Mouse (Mus musculus) midbrain, embryonic 15.5 days (tissue): ENCODE data around the gene Gpr89. TPM values are rescaled to one million over a fixed set of nuclear protein-coding genes. Genes with fewer than 3 reads are reported as not detected.

Source experiments
- ATAC-seq: fragments of 200-750 bp; cut with Nextera tagmentation; replicated peaks from 2 replicates; pipeline ENCODE4 v1.8.0; 2017; ENCODE audit warnings: moderate TSS enrichment
- H3K27ac ChIP-seq: fragments of 300-500 bp; sonication (generic); 2 replicates; pipeline ENCODE4 v1.5.1; 2015; ENCODE audit warnings: mild to moderate bottlenecking, inconsistent platforms
- H3K27me3 ChIP-seq: fragments of 300-500 bp; sonication (generic); replicated peaks from 2 replicates; pipeline ENCODE4 v1.6.1; 2015; ENCODE audit warnings: inconsistent platforms
- H3K36me3 ChIP-seq: fragments of 300-500 bp; sonication (generic); replicated peaks from 2 replicates; pipeline ENCODE4 v1.6.1; 2015; ENCODE audit warnings: inconsistent platforms
- H3K4me1 ChIP-seq: fragments of 300-500 bp; sonication (generic); 2 replicates; pipeline ENCODE4 v1.6.1; 2015; ENCODE audit warnings: inconsistent platforms
- H3K4me2 ChIP-seq: fragments of 300-500 bp; sonication (generic); 2 replicates; pipeline ENCODE4 v1.6.1; 2015; ENCODE audit warnings: inconsistent platforms, mild to moderate bottlenecking, moderate library complexity
- H3K4me3 ChIP-seq: fragments of 300-500 bp; sonication (generic); 2 replicates; pipeline ENCODE4 v1.5.1; 2015; ENCODE audit warnings: mild to moderate bottlenecking, inconsistent platforms
- H3K9ac ChIP-seq: fragments of 300-500 bp; sonication (generic); 2 replicates; pipeline ENCODE4 v1.6.1; 2015; ENCODE audit warnings: mild to moderate bottlenecking, inconsistent platforms
- H3K9me3 ChIP-seq: fragments of 300-500 bp; sonication (generic); 2 replicates; pipeline ENCODE4 v1.6.1; 2016; ENCODE audit warnings: inconsistent platforms
- WGBS: fragments of 180-500 bp; shearing (Covaris S2); methylation state at CpG from one replicate; pipeline ENCODE4 v1.1.7; 2015; ENCODE audit warnings: mixed read lengths; 5-methylcytosine and 5-hydroxymethylcytosine counted together
- polyA plus RNA-seq: library from polyadenylated mRNA; unstranded; fragments of >200 nt; fragmentation: Nextera tagmentation; extraction: Ambion mirVana; gene quantifications from 2 replicates; pipeline ENCODE4 v1.2.1, GENCODE M21; 2015

Gpr89 gene
- polyA plus RNA-seq, 1 experiment from 2014 or later = 37.6 TPM

GRCm38 (mm10) chr3:96867863-96868262, 37.3 kb downstream of the Gpr89 start:
- H3K9me3 ChIP-seq = no peaks in the 10 kb centered on the region
- no peaks in the 10 kb centered on the region for H3K4me1 ChIP-seq
- H3K4me3 ChIP-seq = no peak overlapping the region
- 97% methylated on average over 3 of the region's 3 CpGs for WGBS
- H3K9ac ChIP-seq = no peak overlapping the region
- H3K27me3 ChIP-seq = no peaks in the 10 kb centered on the region
- no peak for ATAC-seq
- H3K36me3 ChIP-seq = peaks cover 30% of the 10 kb centered on the region
- no peak overlapping the region for H3K27ac ChIP-seq
- H3K4me2 ChIP-seq = no peak overlapping the region

GRCm38 (mm10) chr3:96860498-96860897, 44.6 kb downstream of the Gpr89 start:
- 92% methylated on average over 5 of the region's 5 CpGs for WGBS
- Histone ChIP-seq H3K27me3 (no peaks in the 10 kb centered on the region), H3K4me2 (no peak overlapping the region), H3K9ac (no peak overlapping the region), H3K4me1 (no peaks in the 10 kb centered on the region), H3K4me3 (no peak overlapping the region), H3K27ac (no peak overlapping the region), H3K36me3 (no peaks in the 10 kb centered on the region), H3K9me3 (no peaks in the 10 kb centered on the region)
- ATAC-seq = no peak

- H3K36me3 ChIP-seq = no peaks in the 10 kb centered on the region
- no peak for ATAC-seq
- H3K9me3 ChIP-seq = no peaks in the 10 kb centered on the region
- H3K27ac ChIP-seq = no peak overlapping the region
- 74% methylated on average over 3 of the region's 3 CpGs for WGBS
- H3K4me2 ChIP-seq = no peak overlapping the region
- H3K27me3 ChIP-seq = no peaks in the 10 kb centered on the region
- no peak overlapping the region for H3K9ac ChIP-seq
- no peak overlapping the region for H3K4me3 ChIP-seq
- H3K4me1 ChIP-seq = no peaks in the 10 kb centered on the region
These were observed 49.3 kb downstream of the Gpr89 start for GRCm38 (mm10) chr3:96855833-96856232.

GRCm38 (mm10) chr3:96854376-96854775, 50.8 kb downstream of the Gpr89 start:
- Histone ChIP-seq H3K27me3 (no peaks in the 10 kb centered on the region), H3K4me3 (no peak overlapping the region), H3K9ac (no peak overlapping the region), H3K27ac (no peak overlapping the region), H3K36me3 (no peaks in the 10 kb centered on the region), H3K4me1 (no peaks in the 10 kb centered on the region), H3K4me2 (no peak overlapping the region), H3K9me3 (no peaks in the 10 kb centered on the region)
- ATAC-seq = no peak
- 92% methylated on average over 4 of the region's 4 CpGs for WGBS

GRCm38 (mm10) chr3:96852561-96852960, 52.6 kb downstream of the Gpr89 start:
- Histone ChIP-seq H3K4me1 (no peaks in the 10 kb centered on the region), H3K36me3 (no peaks in the 10 kb centered on the region), H3K9ac (no peak overlapping the region), H3K9me3 (no peaks in the 10 kb centered on the region), H3K27ac (no peak overlapping the region), H3K4me3 (no peak overlapping the region), H3K4me2 (no peak overlapping the region), H3K27me3 (no peaks in the 10 kb centered on the region)
- ATAC-seq = no peak
- WGBS = 87% methylated on average over 6 of the region's 6 CpGs

- ATAC-seq = no peak
- Histone ChIP-seq H3K4me3 (no peak overlapping the region), H3K9me3 (no peaks in the 10 kb centered on the region), H3K9ac (no peak overlapping the region), H3K36me3 (no peaks in the 10 kb centered on the region), H3K4me2 (no peak overlapping the region), H3K4me1 (no peaks in the 10 kb centered on the region), H3K27me3 (no peaks in the 10 kb centered on the region), H3K27ac (no peak overlapping the region)
- WGBS = 86% methylated on average over 2 of the region's 2 CpGs
These were observed 55.9 kb downstream of the Gpr89 start for GRCm38 (mm10) chr3:96849168-96849727.

GRCm38 (mm10) chr3:96848470-96848869, 56.7 kb downstream of the Gpr89 start:
- Histone ChIP-seq H3K4me3 (no peak overlapping the region), H3K4me1 (no peaks in the 10 kb centered on the region), H3K9me3 (no peaks in the 10 kb centered on the region), H3K4me2 (no peak overlapping the region), H3K9ac (no peak overlapping the region), H3K27ac (no peak overlapping the region), H3K36me3 (no peaks in the 10 kb centered on the region), H3K27me3 (no peaks in the 10 kb centered on the region)
- ATAC-seq = no peak
- 89% methylated on average over 7 of the region's 8 CpGs for WGBS

- no peak overlapping the region for H3K4me2 ChIP-seq
- no peak overlapping the region for H3K9ac ChIP-seq
- WGBS = 40% methylated on average over 6 of the region's 6 CpGs
- no peaks in the 10 kb centered on the region for H3K27me3 ChIP-seq
- H3K4me3 ChIP-seq = no peak overlapping the region
- H3K4me1 ChIP-seq = no peaks in the 10 kb centered on the region
- H3K27ac ChIP-seq = no peak overlapping the region
- no peaks in the 10 kb centered on the region for H3K9me3 ChIP-seq
- ATAC-seq = no peak
- H3K36me3 ChIP-seq = no peaks in the 10 kb centered on the region
These were observed 57.5 kb downstream of the Gpr89 start for GRCm38 (mm10) chr3:96847661-96848060.

- H3K9ac ChIP-seq = no peak overlapping the region
- no peaks in the 10 kb centered on the region for H3K36me3 ChIP-seq
- no peaks in the 10 kb centered on the region for H3K27me3 ChIP-seq
- no peak overlapping the region for H3K4me2 ChIP-seq
- no peak for ATAC-seq
- no peaks in the 10 kb centered on the region for H3K9me3 ChIP-seq
- no peak overlapping the region for H3K27ac ChIP-seq
- no peaks in the 10 kb centered on the region for H3K4me1 ChIP-seq
- WGBS = 89% methylated on average over 12 of the region's 12 CpGs
- no peak overlapping the region for H3K4me3 ChIP-seq
These were observed 58.2 kb downstream of the Gpr89 start for GRCm38 (mm10) chr3:96846985-96847384.

GRCm38 (mm10) chr3:96845806-96846205, 59.3 kb downstream of the Gpr89 start:
- no peaks in the 10 kb centered on the region for H3K9me3 ChIP-seq
- WGBS = 83% methylated on average over 9 of the region's 9 CpGs
- no peaks in the 10 kb centered on the region for H3K36me3 ChIP-seq
- H3K4me2 ChIP-seq = no peak overlapping the region
- no peak overlapping the region for H3K27ac ChIP-seq
- H3K27me3 ChIP-seq = no peaks in the 10 kb centered on the region
- H3K4me3 ChIP-seq = no peak overlapping the region
- ATAC-seq = no peak
- no peaks in the 10 kb centered on the region for H3K4me1 ChIP-seq
- H3K9ac ChIP-seq = no peak overlapping the region

GRCm38 (mm10) chr3:96845191-96845590, 60.0 kb downstream of the Gpr89 start:
- Histone ChIP-seq H3K9ac (no peak overlapping the region), H3K4me1 (no peaks in the 10 kb centered on the region), H3K27ac (no peak overlapping the region), H3K4me3 (no peak overlapping the region), H3K27me3 (no peaks in the 10 kb centered on the region), H3K36me3 (no peaks in the 10 kb centered on the region), H3K4me2 (no peak overlapping the region), H3K9me3 (no peaks in the 10 kb centered on the region)
- WGBS = 96% methylated on average over 6 of the region's 6 CpGs
- no peak for ATAC-seq

GRCm38 (mm10) chr3:96838996-96839645, 66.0 kb downstream of the Gpr89 start:
- Histone ChIP-seq H3K9ac (no peak overlapping the region), H3K4me2 (no peak overlapping the region), H3K27ac (no peak overlapping the region), H3K9me3 (no peaks in the 10 kb centered on the region), H3K4me1 (no peaks in the 10 kb centered on the region), H3K27me3 (no peaks in the 10 kb centered on the region), H3K4me3 (no peak overlapping the region), H3K36me3 (no peaks in the 10 kb centered on the region)
- ATAC-seq = no peak
- WGBS = 90% methylated on average over 7 of the region's 7 CpGs

GRCm38 (mm10) chr3:96836414-96836813, 68.7 kb downstream of the Gpr89 start:
- no peaks in the 10 kb centered on the region for H3K27me3 ChIP-seq
- no peak overlapping the region for H3K27ac ChIP-seq
- H3K9ac ChIP-seq = no peak overlapping the region
- no peak for ATAC-seq
- H3K4me1 ChIP-seq = no peaks in the 10 kb centered on the region
- WGBS = 47% methylated on average over 2 of the region's 2 CpGs
- no peak overlapping the region for H3K4me3 ChIP-seq
- no peaks in the 10 kb centered on the region for H3K9me3 ChIP-seq
- no peak overlapping the region for H3K4me2 ChIP-seq
- no peaks in the 10 kb centered on the region for H3K36me3 ChIP-seq
